Mouse (Mus musculus) right cerebral cortex, adult 18-20 months (tissue): ENCODE measurements around the gene Morn4.
"Not testable (repeated sequence)": the region's sequence is repeated elsewhere in the genome, so short reads cannot be mapped to it uniquely, and the experiment has no call there.

Source experiments
- DNase-seq: peaks from one replicate; pipeline ENCODE4 v3.0.0; 2022; ENCODE audit warnings: mixed read lengths

Gene Morn4

DNA sequence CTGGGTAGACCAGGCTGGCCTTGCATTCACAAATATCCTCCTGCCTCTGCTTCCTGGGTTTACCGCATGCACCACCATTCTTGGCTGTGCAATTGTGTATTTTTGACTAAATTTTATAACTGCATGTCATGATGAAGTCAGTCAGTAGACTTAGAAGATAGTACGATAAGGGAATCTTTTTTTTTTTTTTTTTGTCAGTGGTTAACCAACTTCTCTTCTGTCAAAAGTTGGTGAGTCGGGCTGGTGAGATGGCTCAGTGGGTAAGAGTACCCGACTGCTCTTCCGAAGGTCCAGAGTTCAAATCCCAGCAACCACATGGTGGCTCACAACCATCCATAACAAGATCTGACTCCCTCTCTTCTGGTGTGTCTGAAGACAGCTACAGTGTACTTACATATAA, 4.5 kb downstream of the Morn4 start:
- DNase-seq, result not testable (repeated sequence)

DNA sequence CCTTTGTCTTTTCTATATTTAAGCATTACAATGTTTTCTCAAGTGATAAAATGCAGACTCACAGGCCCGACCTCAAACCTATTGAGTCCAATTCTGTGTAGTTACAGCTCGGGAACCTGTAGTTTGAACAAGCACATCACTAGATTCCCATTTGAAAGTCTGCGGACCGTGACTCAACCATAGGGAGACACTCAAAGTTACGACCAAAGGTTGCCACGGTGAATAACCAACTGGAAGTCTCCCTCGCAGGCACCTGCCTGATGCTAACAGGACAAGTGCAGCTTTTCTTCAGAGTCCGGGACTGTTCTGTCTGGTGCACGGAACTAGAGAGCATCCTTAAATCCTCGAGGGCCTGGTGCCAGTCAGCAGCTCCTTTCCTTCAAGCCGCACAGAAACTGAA, 5.7 kb downstream of the Morn4 start:
- DNase-seq, result no peak

DNA sequence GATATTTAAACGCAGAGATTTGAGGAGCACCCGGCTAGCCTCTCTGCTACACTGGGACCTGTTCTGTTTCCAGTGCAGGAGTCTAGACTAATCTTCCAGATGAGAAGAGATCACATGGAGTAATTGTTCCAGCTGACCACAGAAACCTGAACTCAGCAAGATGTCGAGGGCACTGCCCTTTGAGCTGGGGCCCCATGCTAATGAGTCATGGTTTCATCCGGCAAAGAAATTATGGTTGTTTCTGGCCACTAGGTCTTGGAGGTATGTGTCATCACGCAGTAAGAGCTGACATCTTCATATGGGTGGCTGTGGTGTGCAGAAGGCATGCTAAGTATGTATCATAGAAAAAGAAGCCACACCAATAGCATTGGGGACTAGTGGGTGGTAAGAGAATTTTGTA, 6.2 kb downstream of the Morn4 start:
- no peak for DNase-seq

DNA sequence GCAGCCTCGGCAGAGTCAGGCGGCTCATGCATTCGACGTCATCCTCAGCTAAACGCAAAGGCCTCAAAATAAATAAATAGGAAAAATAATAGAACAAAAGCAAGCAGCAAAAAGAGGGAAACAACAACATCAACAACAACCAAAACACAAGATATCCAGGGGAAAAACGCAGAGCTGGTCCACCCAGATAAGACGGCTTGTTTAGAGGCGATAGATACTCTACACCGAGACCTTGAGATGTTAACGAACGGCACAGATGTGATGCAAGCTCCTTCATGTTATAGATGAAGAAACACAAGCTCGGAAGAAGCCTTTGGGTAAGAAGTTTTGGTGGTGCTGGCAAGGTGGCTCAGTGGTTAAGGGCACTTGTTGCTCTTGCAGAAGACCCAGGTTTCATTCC, 7.2 kb downstream of the Morn4 start:
- DNase-seq, result no peak

DNA sequence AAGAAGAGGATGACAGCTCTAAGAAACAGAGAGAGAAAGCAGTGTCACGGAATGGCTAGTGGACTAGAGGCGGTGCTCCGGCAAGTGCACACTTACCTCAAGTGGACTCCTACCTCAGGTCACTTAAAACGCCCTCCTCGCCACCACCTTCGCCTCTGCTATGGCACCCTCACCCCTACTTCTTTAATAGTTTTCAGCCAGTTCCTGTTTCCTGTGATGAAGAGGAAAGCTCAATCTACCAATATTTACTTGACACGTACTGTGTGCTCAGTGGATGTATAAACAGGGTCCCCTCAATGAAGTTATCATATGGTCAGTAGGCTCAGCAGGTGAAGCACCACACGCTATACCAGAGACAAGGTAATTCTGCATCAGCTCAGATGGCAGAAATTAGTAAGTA, 7.6 kb downstream of the Morn4 start:
- no peak for DNase-seq

DNA sequence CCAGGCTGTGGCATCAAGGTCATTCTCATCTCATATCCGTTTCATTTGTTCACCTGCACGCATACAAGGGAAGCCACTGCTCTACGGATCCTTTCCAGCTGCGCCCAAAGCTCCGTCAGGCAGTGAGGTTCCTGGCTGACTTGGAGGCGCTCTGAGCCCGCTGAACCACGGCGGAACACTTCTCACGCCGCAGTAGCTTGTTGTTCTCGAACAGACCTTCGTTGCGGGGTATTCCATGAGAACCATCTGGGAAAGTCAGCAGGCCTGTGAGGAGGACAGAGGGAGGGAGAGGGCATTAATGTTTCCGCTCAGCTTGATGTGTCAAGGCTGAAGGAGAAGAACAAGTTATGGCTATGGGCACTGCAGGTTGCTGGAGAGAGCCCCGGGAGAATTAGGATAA, 10.2 kb downstream of the Morn4 start:
- DNase-seq, result no peak

DNA sequence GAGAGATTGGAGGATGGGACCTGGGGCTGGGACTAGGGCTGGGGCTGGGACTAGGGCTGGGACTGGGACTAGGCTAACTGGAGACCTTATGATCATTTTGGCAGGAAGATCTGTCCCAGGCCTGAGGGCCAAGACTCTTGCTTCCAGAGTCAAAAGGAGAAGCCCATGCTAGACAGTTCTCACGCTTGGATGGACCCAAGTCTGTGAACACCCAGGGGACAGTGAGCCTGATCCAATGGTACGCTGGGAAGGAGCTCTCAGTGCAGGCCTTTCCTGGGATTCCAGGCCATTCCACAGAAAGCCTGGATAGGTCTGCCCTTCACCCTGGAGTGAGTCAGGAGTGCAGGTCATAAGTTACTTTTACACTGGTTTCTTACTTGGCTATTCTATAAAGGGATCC, 11.1 kb downstream of the Morn4 start:
- DNase-seq, result no peak

- no peak for DNase-seq
These were observed 13.4 kb downstream of the Morn4 start for GRCm38 (mm10) chr19:42072802-42073201.

DNA sequence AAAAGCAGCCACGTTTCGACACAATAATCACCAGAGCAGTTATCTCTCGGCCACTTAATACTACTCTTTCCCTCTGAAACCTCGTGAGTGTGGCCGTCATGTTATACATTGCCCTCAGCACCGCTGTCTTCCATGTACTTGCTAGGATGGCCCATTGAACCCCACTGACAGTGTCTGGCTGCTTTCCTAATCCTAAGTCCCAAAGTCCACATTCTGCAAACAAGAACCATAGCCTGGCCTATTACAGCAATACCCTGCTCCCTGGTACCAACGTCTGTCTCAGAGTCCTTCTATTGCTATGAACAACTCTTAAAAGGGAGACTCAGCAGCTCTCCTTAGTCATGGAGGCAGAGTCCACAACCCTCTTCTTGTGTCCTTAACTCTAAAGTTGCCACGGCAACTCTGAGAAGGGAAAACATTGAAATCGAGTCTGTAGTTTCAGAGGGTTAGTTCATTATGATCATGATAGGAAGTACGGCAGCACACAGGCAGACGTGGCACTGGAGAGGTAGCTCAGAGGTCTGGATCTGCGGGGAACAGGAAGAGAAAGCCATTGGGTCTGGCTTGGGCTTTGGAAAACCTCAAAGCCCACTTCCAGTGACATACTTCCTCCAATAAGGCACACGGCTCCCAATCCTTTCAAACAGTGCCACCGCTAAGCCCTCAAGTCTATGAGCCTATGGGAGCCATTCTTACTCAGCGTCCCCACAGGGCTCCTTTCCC, 14.1 kb downstream of the Morn4 start:
- no peak for DNase-seq

DNA sequence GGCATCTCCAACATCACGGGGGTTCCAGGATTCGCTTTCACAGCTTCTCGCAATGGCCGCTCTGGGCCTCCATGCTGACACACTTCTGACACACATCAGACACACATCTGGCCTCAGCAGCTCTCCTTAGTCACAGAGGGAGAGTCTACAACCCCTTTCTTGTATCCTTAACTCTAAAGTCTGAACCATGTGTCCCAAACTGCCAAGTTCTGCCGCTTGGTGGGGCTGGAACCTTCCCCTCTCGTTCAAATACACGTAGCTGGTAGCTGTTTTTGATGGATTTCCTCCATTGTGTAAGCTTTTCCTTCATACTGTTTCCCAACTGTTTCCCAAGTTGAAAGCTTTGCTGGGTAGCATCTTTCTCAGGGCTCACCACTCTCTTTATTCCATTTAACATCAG, 14.9 kb downstream of the Morn4 start:
- no peak for DNase-seq

- DNase-seq, result no peak
These were observed 17.0 kb downstream of the Morn4 start for GRCm38 (mm10) chr19:42069241-42069525.

DNA sequence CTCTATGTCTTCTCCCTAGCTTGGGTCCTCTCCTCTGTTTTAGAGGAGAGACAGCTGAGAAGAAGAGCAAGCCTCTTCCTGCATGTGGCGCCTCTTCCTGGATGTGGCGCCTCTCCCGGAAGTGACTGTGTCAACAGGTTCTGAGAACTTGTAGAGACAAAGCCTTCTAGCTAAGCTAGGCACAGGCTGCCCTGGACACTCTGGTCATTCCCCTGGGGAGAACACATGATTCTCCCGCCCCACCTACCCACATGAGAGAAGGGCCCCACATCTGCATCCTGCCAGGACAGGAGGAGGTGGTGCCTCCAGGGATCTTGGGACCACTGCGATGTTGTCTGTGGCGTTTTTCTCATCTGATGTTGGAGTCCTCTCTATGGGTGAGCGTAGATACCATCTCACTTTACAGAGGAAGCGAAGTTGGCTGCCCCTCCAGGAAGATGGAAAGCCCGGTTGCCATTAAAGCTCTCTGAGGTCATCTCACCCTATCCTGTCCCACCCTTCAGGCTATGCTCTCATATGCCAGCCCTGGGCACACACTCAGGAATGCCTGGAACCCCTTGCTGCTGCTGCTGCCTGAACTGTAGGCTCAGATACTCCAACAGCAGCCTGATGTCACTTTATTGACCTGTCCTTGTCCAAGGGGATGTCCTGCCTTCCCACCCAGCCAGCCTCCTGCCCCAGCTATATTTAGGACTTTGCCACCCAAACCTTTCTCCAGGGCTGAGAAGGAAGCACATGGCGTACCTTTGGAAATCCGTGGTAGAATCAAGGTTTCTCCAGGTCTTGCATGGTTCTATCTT, 17.5 kb downstream of the Morn4 start:
- DNase-seq, result no peak

- DNase-seq, result no peak
These were observed 24.7 kb downstream of the Morn4 start for GRCm38 (mm10) chr19:42061443-42061842.

- peak; percentile 29 for DNase-seq
These were observed 27.7 kb downstream of the Morn4 start for GRCm38 (mm10) chr19:42058426-42058825.

- DNase-seq, result no peak
These were observed 29.3 kb downstream of the Morn4 start for GRCm38 (mm10) chr19:42056719-42057409.

- DNase-seq, result no peak
These were observed 30.3 kb downstream of the Morn4 start for GRCm38 (mm10) chr19:42055881-42056280.

GRCm38 (mm10) chr19:42054255-42054654, 31.9 kb downstream of the Morn4 start:
- DNase-seq, result no peak

DNA sequence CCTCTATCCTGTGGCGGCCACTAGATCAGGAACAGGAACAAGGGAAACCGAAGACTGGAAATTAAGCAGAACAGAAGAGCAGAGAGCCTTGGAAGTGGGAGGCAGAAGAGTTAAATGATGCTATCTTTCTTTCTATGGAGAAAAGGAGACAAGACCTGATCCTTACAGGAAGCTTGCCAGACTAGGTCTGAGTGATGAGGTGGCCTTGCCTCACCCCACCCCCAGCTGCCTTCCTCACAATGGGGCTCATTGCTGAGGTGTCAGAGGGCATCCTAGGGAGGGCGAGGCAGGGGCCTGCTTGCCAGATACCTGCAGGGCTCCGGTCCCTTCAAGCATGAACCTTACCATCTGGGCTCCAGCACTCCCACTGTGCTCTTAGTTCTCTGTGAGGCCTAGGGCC, 34.2 kb downstream of the Morn4 start, which contains the start of gene 4933411K16Rik:
Gene 4933411K16Rik, plus strand, starts transcription at position 301 of the 400 bp plus-strand sequence.
- DNase-seq, result no peak

- no peak for DNase-seq
These were observed 34.8 kb downstream of the Morn4 start for GRCm38 (mm10) chr19:42051351-42051750.

DNA sequence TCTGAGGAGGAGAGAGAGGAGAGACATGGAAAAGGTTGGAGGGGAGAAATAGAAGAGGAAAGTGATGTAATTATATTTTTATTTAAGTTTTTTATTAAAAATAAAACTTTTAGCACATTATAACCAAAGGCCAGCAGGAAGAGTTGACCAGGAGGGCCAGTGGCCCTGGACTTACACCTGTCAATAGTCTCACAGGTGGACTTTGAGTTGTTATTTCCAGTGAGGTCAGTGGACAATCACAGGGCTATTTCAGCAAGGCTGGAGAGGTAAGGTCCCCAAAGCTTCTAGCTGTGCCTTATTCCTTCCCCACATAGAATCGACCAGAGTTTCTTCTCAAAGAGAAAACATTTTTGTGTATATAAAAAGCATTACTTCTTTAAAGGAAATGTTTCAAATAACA, 35.9 kb downstream of the Morn4 start:
- no peak for DNase-seq

GRCm38 (mm10) chr19:42045269-42046102, 40.7 kb downstream of the Morn4 start, which contains the start of gene Hoga1:
Hoga1 (plus strand) TSS chr19:42045610.
- peak; percentile 44 for DNase-seq

GRCm38 (mm10) chr19:42043988-42044387, 42.2 kb downstream of the Morn4 start:
- DNase-seq, result no peak

- DNase-seq, result no peak
These were observed 47.8 kb downstream of the Morn4 start for GRCm38 (mm10) chr19:42038310-42038709.
